Mouse (Mus musculus): Measurements from ENCODE around the gene Cds1.

GRCm38 (mm10) chr5:101832991-101833390, 68.1 kb downstream of the Cds1 start:
- TF ChIP-seq CTCF (conservative IDR thresholded peaks at IDR 0.05; ENCODE audit: insufficient read depth, insufficient read length, low read depth, low read length), result no peak
- no peak for TF ChIP-seq POLR2A (IDR thresholded peaks at IDR 0.05; ENCODE audit: low read depth, low read length)
